Mouse (Mus musculus): ENCODE data around the gene Atp2b4. TPM values are rescaled to one million over a fixed set of nuclear protein-coding genes. Genes with fewer than 3 reads are reported as not detected.
A peak's percentile ranks its signal among the peaks of the same experiment; 100 is the strongest.

Atp2b4 gene
- polyA plus RNA-seq, 1 experiment: 7.7 TPM

GRCm38 (mm10) chr1:133766901-133767529, 33.8 kb downstream of the Atp2b4 start:
- no peak for TF ChIP-seq GATA1 (IDR thresholded peaks at IDR 0.05; ENCODE audit: low read length)
- no peak for TF ChIP-seq TAL1 (IDR thresholded peaks at IDR 0.05; ENCODE audit: low read length)
- H3K9me3 ChIP-seq (ENCODE audit: control insufficient read depth, low read length): peaks cover 5% of the 10 kb centered on the region
- peaks cover 57% of the 10 kb centered on the region for H3K4me1 ChIP-seq (ENCODE audit: control insufficient read depth)
- H3K4me3 ChIP-seq (replicated peaks): no peak overlapping the region
- no peaks in the 10 kb centered on the region for H3K27me3 ChIP-seq (ENCODE audit: control insufficient read depth)
- H3K36me3 ChIP-seq (ENCODE audit: control insufficient read depth): peaks cover 100% of the 10 kb centered on the region

GRCm38 (mm10) chr1:133765376-133765775, 35.5 kb downstream of the Atp2b4 start:
- Histone ChIP-seq H3K36me3 (ENCODE audit: control insufficient read depth) (peaks cover 100% of the 10 kb centered on the region), H3K27me3 (ENCODE audit: control insufficient read depth) (no peaks in the 10 kb centered on the region), H3K9me3 (ENCODE audit: control insufficient read depth, low read length) (peaks cover 5% of the 10 kb centered on the region), H3K4me3 (replicated peaks) (no peak overlapping the region), H3K4me1 (ENCODE audit: control insufficient read depth) (peaks cover 62% of the 10 kb centered on the region)
- no peak for TF ChIP-seq GATA1 (IDR thresholded peaks at IDR 0.05; ENCODE audit: low read length)
- no peak for TF ChIP-seq TAL1 (IDR thresholded peaks at IDR 0.05; ENCODE audit: low read length)

GRCm38 (mm10) chr1:133762946-133763422, 37.9 kb downstream of the Atp2b4 start:
- Histone ChIP-seq H3K27me3 (ENCODE audit: control insufficient read depth) (no peaks in the 10 kb centered on the region), H3K9me3 (ENCODE audit: control insufficient read depth, low read length) (peaks cover 5% of the 10 kb centered on the region), H3K36me3 (ENCODE audit: control insufficient read depth) (peaks cover 100% of the 10 kb centered on the region), H3K4me3 (replicated peaks) (no peak overlapping the region), H3K4me1 (ENCODE audit: control insufficient read depth) (peaks cover 74% of the 10 kb centered on the region)
- TF ChIP-seq TAL1 (IDR thresholded peaks at IDR 0.05; ENCODE audit: low read length): no peak
- TF ChIP-seq GATA1 (IDR thresholded peaks at IDR 0.05; ENCODE audit: low read length): no peak

DNA sequence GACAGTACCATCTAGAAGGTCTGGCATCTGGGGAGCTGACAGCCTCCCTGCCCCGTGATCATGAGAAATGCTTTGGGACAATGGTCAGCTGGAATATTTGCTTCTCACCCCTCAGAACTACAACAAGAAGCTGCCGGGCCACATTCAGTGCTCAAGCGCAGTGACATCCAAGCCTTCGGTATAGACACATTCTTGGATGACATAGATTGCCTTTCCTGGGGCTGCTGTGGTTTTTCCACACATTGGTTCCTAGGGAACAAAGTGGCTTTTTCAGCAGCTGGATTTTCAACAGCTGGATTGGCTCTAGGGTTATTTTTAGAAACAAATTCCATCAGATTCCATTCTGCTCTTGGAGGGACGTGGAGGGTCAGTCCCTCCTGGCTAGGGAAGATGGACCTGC, 39.6 kb downstream of the Atp2b4 start:
- Histone ChIP-seq H3K27me3 (ENCODE audit: control insufficient read depth) (no peaks in the 10 kb centered on the region), H3K4me1 (ENCODE audit: control insufficient read depth) (peaks cover 86% of the 10 kb centered on the region), H3K4me3 (replicated peaks) (no peak overlapping the region), H3K36me3 (ENCODE audit: control insufficient read depth) (peaks cover 100% of the 10 kb centered on the region), H3K9me3 (ENCODE audit: control insufficient read depth, low read length) (peaks cover 5% of the 10 kb centered on the region)
- no peak for TF ChIP-seq TAL1 (IDR thresholded peaks at IDR 0.05; ENCODE audit: low read length)
- no peak for TF ChIP-seq GATA1 (IDR thresholded peaks at IDR 0.05; ENCODE audit: low read length)

DNA sequence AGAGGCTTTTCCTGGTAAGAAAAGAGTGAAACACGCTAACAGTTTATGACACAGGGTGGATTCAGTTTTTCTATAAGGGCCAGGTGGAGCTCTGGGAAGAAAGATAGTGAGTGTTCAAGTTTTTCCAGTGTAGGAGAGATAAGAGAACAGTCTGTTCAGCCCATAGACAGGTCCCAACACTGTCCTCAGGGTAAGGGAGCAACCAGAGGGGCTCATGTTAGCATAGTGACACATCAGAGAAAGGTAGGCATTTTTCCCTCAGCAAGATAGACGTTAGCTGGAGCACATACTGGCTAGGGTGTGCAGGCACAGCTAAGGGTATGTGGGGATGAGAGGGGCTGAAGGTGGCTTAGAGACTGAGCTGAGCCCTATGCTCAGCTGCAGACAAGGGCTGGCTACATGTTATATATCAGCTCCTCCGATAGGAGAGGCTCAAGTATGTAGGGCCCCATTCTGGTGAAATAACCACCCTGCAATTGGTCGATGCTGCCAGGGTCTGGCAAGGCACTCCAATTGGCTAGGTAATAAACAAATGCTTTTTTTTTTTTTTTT, 46.4 kb downstream of the Atp2b4 start:
- TF ChIP-seq GATA1 (IDR thresholded peaks at IDR 0.05; ENCODE audit: low read length) (peak; percentile 66), TAL1 (IDR thresholded peaks at IDR 0.05; ENCODE audit: low read length) (peak; percentile 54; the same call in 2 of the 3 replicates)

GRCm38 (mm10) chr1:133753325-133753724, 47.5 kb downstream of the Atp2b4 start:
- Histone ChIP-seq H3K27me3 (ENCODE audit: control insufficient read depth) (no peaks in the 10 kb centered on the region), H3K36me3 (ENCODE audit: control insufficient read depth) (peaks cover 96% of the 10 kb centered on the region), H3K4me3 (replicated peaks) (peak overlapping the region; percentile 45), H3K9me3 (ENCODE audit: control insufficient read depth, low read length) (no peaks in the 10 kb centered on the region), H3K4me1 (ENCODE audit: control insufficient read depth) (peaks cover 96% of the 10 kb centered on the region)
- TF ChIP-seq GATA1 (IDR thresholded peaks at IDR 0.05; ENCODE audit: low read length) (no peak), TAL1 (IDR thresholded peaks at IDR 0.05; ENCODE audit: low read length) (no peak)

More for the DNA sequence above, 46.4 kb downstream of the Atp2b4 start:
- H3K27me3 ChIP-seq (ENCODE audit: control insufficient read depth): no peaks in the 10 kb centered on the region
- H3K9me3 ChIP-seq (ENCODE audit: control insufficient read depth, low read length): no peaks in the 10 kb centered on the region
- peak overlapping the region; percentile 45 for H3K4me3 ChIP-seq (replicated peaks)
- H3K4me1 ChIP-seq (ENCODE audit: control insufficient read depth): peaks cover 96% of the 10 kb centered on the region
- H3K36me3 ChIP-seq (ENCODE audit: control insufficient read depth): peaks cover 96% of the 10 kb centered on the region

GRCm38 (mm10) chr1:133751621-133752020, 49.2 kb downstream of the Atp2b4 start:
- peaks cover 94% of the 10 kb centered on the region for H3K4me1 ChIP-seq (ENCODE audit: control insufficient read depth)
- H3K9me3 ChIP-seq (ENCODE audit: control insufficient read depth, low read length): no peaks in the 10 kb centered on the region
- no peaks in the 10 kb centered on the region for H3K27me3 ChIP-seq (ENCODE audit: control insufficient read depth)
- no peak overlapping the region for H3K4me3 ChIP-seq (replicated peaks)
- peaks cover 96% of the 10 kb centered on the region for H3K36me3 ChIP-seq (ENCODE audit: control insufficient read depth)
- no peak for TF ChIP-seq TAL1 (IDR thresholded peaks at IDR 0.05; ENCODE audit: low read length)
- no peak for TF ChIP-seq GATA1 (IDR thresholded peaks at IDR 0.05; ENCODE audit: low read length)

- no peaks in the 10 kb centered on the region for H3K27me3 ChIP-seq (ENCODE audit: control insufficient read depth)
- H3K9me3 ChIP-seq (ENCODE audit: control insufficient read depth, low read length): no peaks in the 10 kb centered on the region
- H3K4me1 ChIP-seq (ENCODE audit: control insufficient read depth): peaks cover 96% of the 10 kb centered on the region
- peaks cover 97% of the 10 kb centered on the region for H3K36me3 ChIP-seq (ENCODE audit: control insufficient read depth)
- TF ChIP-seq GATA1 (IDR thresholded peaks at IDR 0.05; ENCODE audit: low read length) (no peak), TAL1 (IDR thresholded peaks at IDR 0.05; ENCODE audit: low read length) (no peak)
- no peak overlapping the region for H3K4me3 ChIP-seq (replicated peaks)
Measured at GRCm38 (mm10) chr1:133749954-133750353, 50.9 kb downstream of the Atp2b4 start.

DNA sequence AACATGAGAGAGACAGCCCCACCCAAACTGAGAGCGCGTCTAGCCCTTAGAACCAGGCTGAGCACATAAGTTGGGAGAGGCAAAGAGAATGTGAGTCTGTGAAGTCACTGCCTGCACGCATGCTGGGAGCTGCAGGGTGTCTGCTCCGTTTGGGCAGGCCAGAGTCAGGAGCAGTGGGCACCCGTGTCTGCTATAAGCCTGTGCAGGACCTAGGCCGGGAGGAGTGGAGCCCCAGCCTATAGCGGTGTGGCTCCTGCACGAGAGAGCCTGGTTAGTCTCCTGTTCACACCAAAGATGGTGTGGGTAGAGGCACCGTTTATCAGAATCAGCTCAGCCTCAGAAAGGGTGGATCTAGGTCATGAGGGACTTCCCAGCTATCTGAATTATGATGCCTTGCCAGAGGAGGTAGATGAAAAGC, 55.8 kb downstream of the Atp2b4 start:
- TF ChIP-seq TAL1 (IDR thresholded peaks at IDR 0.05; ENCODE audit: low read length) (no peak), GATA1 (IDR thresholded peaks at IDR 0.05; ENCODE audit: low read length) (no peak)
- Histone ChIP-seq H3K4me1 (ENCODE audit: control insufficient read depth) (peaks cover 83% of the 10 kb centered on the region), H3K4me3 (replicated peaks) (peak overlapping the region; percentile 1), H3K9me3 (ENCODE audit: control insufficient read depth, low read length) (no peaks in the 10 kb centered on the region), H3K36me3 (ENCODE audit: control insufficient read depth) (peaks cover 100% of the 10 kb centered on the region), H3K27me3 (ENCODE audit: control insufficient read depth) (no peaks in the 10 kb centered on the region)

Data from erythroblast, embryonic 14.5 days (primary cell).